Mouse (Mus musculus): Measurements from ENCODE around the gene Eif3a.

- TF ChIP-seq CTCF (IDR thresholded peaks at IDR 0.05; ENCODE audit: low read depth) = no peak
- no peak for TF ChIP-seq EP300 (IDR thresholded peaks at IDR 0.05; ENCODE audit: low read depth)
These were observed 17.1 kb downstream of the Eif3a start for GRCm38 (mm10) chr19:60773366-60773765.

Data from liver, embryonic 14.5 days (tissue).